Comparison of ENCODE assay signal across 15 mouse cellular contexts in the genomic region with DNA sequence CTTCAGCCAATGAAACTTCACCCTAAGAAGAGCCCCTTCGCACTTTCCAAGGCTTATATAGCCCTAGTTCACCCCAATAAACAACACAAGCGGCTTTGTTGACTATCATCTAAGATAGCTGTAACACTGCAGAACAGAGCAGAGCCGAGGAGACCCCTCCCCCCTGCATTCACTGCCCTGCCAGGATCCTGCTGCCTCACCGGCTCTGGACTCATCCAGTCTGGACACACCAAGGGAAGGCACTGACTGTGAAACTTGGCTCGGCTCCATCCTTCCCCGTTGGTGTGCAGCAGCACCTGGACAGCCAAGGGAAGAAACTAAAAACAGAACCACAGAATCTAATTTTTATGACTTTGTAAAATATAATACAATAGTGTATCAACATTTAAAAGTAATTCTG.
DNase-seq lines count a peak whose midpoint lies in the region; ATAC-seq lines count a peak whose summit lies in the region.
"Had no signal": no experiment of that assay in that cellular context is flagged by ENCODE, and none has a peak within 500 bp of the region (broad histone marks: within the 10 kb centered on the region; RNA-seq: fewer than 3 reads in every experiment).

No protein-coding gene starts in this region.

- H3K4me3 ChIP-seq in limb, embryonic 13.5 days: no peak overlapping the region
- no peak overlapping the region for H3K4me3 ChIP-seq in limb, embryonic 10.5 days
- H3K4me3 ChIP-seq: midbrain, embryonic 13.5 days; neural tube, embryonic 12.5 days; stomach, embryonic 15.5 days had no signal

- H3K4me1 ChIP-seq in limb, embryonic 13.5 days: peaks cover 7% of the 10 kb centered on the region; the same call in 1 of the 2 replicates
- H3K4me1 ChIP-seq in limb, embryonic 10.5 days: no peaks in the 10 kb centered on the region
- H3K4me1 ChIP-seq: midbrain, embryonic 13.5 days; neural tube, embryonic 12.5 days; stomach, embryonic 15.5 days had no signal

- no peak overlapping the region for H3K27ac ChIP-seq in limb, embryonic 13.5 days
- H3K27ac ChIP-seq in limb, embryonic 10.5 days: no peak overlapping the region
- H3K27ac ChIP-seq: liver, embryonic 14.5 days; midbrain, embryonic 13.5 days; neural tube, embryonic 12.5 days; stomach, embryonic 15.5 days had no signal

- ATAC-seq in cerebellum, adult (ENCODE audit: insufficient number of reproducible peaks, low FRiP score, low TSS enrichment): no peak
- ATAC-seq in limb, embryonic 13.5 days (ENCODE audit: low FRiP score, low read depth): peak; percentile 64; the same call in 1 of the 2 replicates
- no peak for ATAC-seq in megakaryocyte-erythroid progenitor cell, adult 5-6 weeks (replicated peaks; ENCODE audit: low FRiP score, low TSS enrichment, poor library complexity, severe bottlenecking)
- ATAC-seq: midbrain, embryonic 13.5 days had no signal

- H3K36me3 ChIP-seq in limb, embryonic 13.5 days: no peaks in the 10 kb centered on the region
- H3K36me3 ChIP-seq in limb, embryonic 10.5 days: no peaks in the 10 kb centered on the region; the same call in 1 of the 2 replicates
- H3K36me3 ChIP-seq: stomach, embryonic 15.5 days had no signal

- H3K9me3 ChIP-seq in limb, embryonic 13.5 days: 0 out of 2 replicates have a peak, but pooled peaks cover 3% of the 10 kb centered on the region
- H3K9me3 ChIP-seq in limb, embryonic 10.5 days (replicated peaks): no peaks in the 10 kb centered on the region
- H3K9me3 ChIP-seq: midbrain, embryonic 13.5 days; neural tube, embryonic 12.5 days; stomach, embryonic 15.5 days had no signal

- 29% methylated on average over 6 of the region's 6 CpGs for WGBS in limb, embryonic 13.5 days
- WGBS in limb, embryonic 10.5 days: 56% methylated on average over 6 of the region's 6 CpGs

- no peak overlapping the region for H3K4me2 ChIP-seq in limb, embryonic 13.5 days (replicated peaks)
- H3K4me2 ChIP-seq: midbrain, embryonic 13.5 days; neural tube, embryonic 12.5 days; stomach, embryonic 15.5 days had no signal

- peak; percentile 37 for DNase-seq in cerebellum, adult 11 months
- DNase-seq in limb, embryonic 10.5 days (ENCODE audit: low spot score): no peak
- DNase-seq in cerebellum, postnatal 25 days: peak; percentile 74 to 86
- DNase-seq in kidney, postnatal 4 days: peak; percentile 20 to 44
- DNase-seq in spleen, adult 12 weeks (ENCODE audit: low spot score): no peak
- DNase-seq: adrenal gland, adult 2 months; heart, postnatal 10 days; lung, postnatal 4 days had no signal

- no peak overlapping the region for H3K9ac ChIP-seq in limb, embryonic 13.5 days
- H3K9ac ChIP-seq: liver, embryonic 14.5 days; midbrain, embryonic 13.5 days; neural tube, embryonic 12.5 days; stomach, embryonic 15.5 days had no signal

- no peaks in the 10 kb centered on the region for H3K27me3 ChIP-seq in limb, embryonic 13.5 days
- no peaks in the 10 kb centered on the region for H3K27me3 ChIP-seq in limb, embryonic 10.5 days (ENCODE audit: low read depth, poor library complexity, severe bottlenecking)
- H3K27me3 ChIP-seq: midbrain, embryonic 13.5 days; neural tube, embryonic 12.5 days; stomach, embryonic 15.5 days had no signal

Comparison
In these comparisons a context has a peak if more than half of its experiments do, and no peak if none do; other contexts are left out.
1. DNase-seq: peak in cerebellum, adult 11 months (single experiment), cerebellum, postnatal 25 days (2 of 2) and kidney, postnatal 4 days (2 of 2); none in limb, embryonic 10.5 days (single experiment) and spleen, adult 12 weeks (single experiment).